Mouse (Mus musculus) heart, postnatal 0 days (tissue): ENCODE data around the gene Rpsa. TPM values are rescaled to one million over a fixed set of nuclear protein-coding genes. Genes with fewer than 3 reads are reported as not detected.

Experiments used
- ATAC-seq: fragments of 200-750 bp; cut with Nextera tagmentation; 2 replicates; pipeline ENCODE4 v1.8.0; 2017; ENCODE audit warnings: low read depth, moderate number of reproducible peaks, moderate library complexity; ENCODE audit not compliant: insufficient read depth
- DNase-seq: peaks from one replicate; pipeline ENCODE4 v3.0.0-alpha.2; 2016; ENCODE audit warnings: low spot score
- H3K27ac ChIP-seq: fragments of 300-500 bp; sonication (generic); 2 replicates; pipeline ENCODE4 v1.5.1; 2014; ENCODE audit warnings: low read depth, mild to moderate bottlenecking
- H3K27me3 ChIP-seq: fragments of 300-500 bp; sonication (generic); 2 replicates; pipeline ENCODE4 v1.6.1; 2014; ENCODE audit warnings: low read length, mixed read lengths; ENCODE audit not compliant: control insufficient read depth, insufficient read depth
- H3K36me3 ChIP-seq: fragments of 300-500 bp; sonication (generic); replicated peaks from 2 replicates; pipeline ENCODE4 v1.6.1; 2014; ENCODE audit warnings: low read length, mixed read lengths; ENCODE audit not compliant: control insufficient read depth, insufficient read depth
- H3K4me1 ChIP-seq: fragments of 300-500 bp; sonication (generic); 2 replicates; pipeline ENCODE4 v1.6.1; 2014; ENCODE audit warnings: antibody characterized with exemption; ENCODE audit not compliant: control insufficient read depth, insufficient read depth
- H3K4me2 ChIP-seq: fragments of 300-500 bp; sonication (generic); 2 replicates; pipeline ENCODE4 v1.6.1; 2014; ENCODE audit warnings: low read depth, mild to moderate bottlenecking, low read length, moderate library complexity
- H3K4me3 ChIP-seq: fragments of 300-500 bp; sonication (generic); 2 replicates; pipeline ENCODE4 v1.5.1; 2014; ENCODE audit warnings: low read depth, low read length
- H3K9ac ChIP-seq: fragments of 300-500 bp; sonication (generic); replicated peaks from 2 replicates; pipeline ENCODE4 v1.6.1; 2014; ENCODE audit warnings: low read depth, low read length, mixed read lengths
- H3K9me3 ChIP-seq: fragments of 300-500 bp; sonication (generic); replicated peaks from 2 replicates; pipeline ENCODE4 v1.6.1; 2016; ENCODE audit warnings: low read length; ENCODE audit not compliant: control insufficient read depth
- CTCF ChIP-seq: IDR thresholded peaks from 2 replicates; pipeline ENCODE4 v1.5.1; 2016; ENCODE audit warnings: antibody characterized with exemption, control low read depth, low read depth
- EP300 ChIP-seq: IDR thresholded peaks from 2 replicates; pipeline ENCODE4 v1.6.1; 2016; ENCODE audit warnings: antibody characterized with exemption, low read depth
- WGBS: fragments of 180-500 bp; shearing (Covaris S2); extraction: QIAGEN DNeasy Blood & Tissue Kit; methylation state at CpG from one replicate; pipeline ENCODE4 v1.1.7; 2014; 5-methylcytosine and 5-hydroxymethylcytosine counted together
- polyA plus RNA-seq: library from polyadenylated mRNA; unstranded; fragments of >200 nt; fragmentation: Nextera tagmentation; extraction: Ambion mirVana; gene quantifications from 2 replicates; pipeline ENCODE4 v1.2.1, GENCODE M21; 2015
- total RNA-seq: library from RNA; depleted of rRNA; stranded (reverse); fragments of >200 nt; gene quantifications from 2 replicates; pipeline ENCODE4 v1.2.3, GENCODE M21; 2014; ENCODE audit warnings: low replicate concordance

Gene Rpsa
- total and polyA plus RNA-seq, 2 experiments from 2014 or later, result 572 to 1,728 TPM

DNA sequence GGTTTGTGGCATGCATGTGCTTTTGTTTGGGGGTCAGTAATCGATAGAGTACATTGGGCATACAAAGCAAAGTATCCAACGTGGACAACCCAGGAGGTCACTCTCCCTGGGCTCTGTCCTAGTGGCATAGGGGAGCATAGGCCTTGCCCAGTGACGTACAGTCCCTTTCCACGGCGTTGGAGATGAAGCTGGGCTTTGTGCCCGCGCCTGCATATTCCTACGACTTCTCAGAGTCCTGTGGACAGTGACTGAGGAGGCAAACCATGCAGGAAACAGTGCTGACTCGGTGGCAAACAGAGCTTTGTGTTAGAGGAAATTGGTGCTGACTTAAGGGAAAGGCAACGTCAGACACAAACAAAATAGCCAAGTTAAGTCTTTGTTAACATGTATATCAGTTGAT is 1.8 kb downstream of the Rpsa start:
- Histone ChIP-seq H3K4me2 (peak overlapping the region; percentile 80), H3K27ac (no peak overlapping the region), H3K9me3 (no peaks in the 10 kb centered on the region), H3K9ac (no peak overlapping the region), H3K27me3 (no peaks in the 10 kb centered on the region), H3K4me3 (peak overlapping the region; percentile 79; the same call in 1 of the 2 replicates), H3K36me3 (peaks cover 42% of the 10 kb centered on the region), H3K4me1 (peaks cover 15% of the 10 kb centered on the region)
- no peak for TF ChIP-seq EP300
- no peak for TF ChIP-seq CTCF
- DNase-seq, result no peak
- ATAC-seq, result no peak
- 57% methylated on average over 10 of the region's 10 CpGs for WGBS

DNA sequence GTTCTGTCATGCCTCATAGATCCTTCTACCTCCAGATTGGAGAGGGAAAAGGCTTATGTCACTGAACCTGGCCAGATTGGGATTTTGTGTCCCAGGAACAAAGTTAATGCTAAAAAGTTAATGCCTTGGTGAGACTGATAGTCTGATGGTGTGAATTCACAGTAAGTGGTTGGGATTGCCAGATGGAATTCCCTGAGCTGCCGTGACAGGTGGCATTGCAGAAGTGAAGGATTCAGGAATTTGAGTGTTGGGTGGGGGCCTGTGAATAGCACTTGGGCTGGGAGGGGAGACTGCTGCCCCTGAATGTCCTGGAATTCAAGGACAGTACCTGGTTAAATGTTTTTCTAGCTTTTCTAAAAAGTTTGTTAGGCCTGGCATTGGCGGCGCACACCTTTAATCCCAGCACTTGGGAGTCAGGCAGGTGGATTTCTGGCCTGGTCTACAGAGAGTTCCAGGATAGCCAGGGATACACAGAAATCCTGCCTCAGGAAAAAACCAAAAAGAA is 4.3 kb downstream of the Rpsa start:
- Histone ChIP-seq H3K4me2 (no peak overlapping the region), H3K4me1 (peaks cover 14% of the 10 kb centered on the region), H3K27me3 (no peaks in the 10 kb centered on the region), H3K9ac (no peak overlapping the region), H3K27ac (no peak overlapping the region), H3K4me3 (no peak overlapping the region), H3K36me3 (peaks cover 40% of the 10 kb centered on the region), H3K9me3 (no peaks in the 10 kb centered on the region)
- TF ChIP-seq CTCF, result no peak
- no peak for TF ChIP-seq EP300
- ATAC-seq, result no peak
- 80% methylated on average over 3 of the region's 3 CpGs for WGBS
- no peak for DNase-seq

DNA sequence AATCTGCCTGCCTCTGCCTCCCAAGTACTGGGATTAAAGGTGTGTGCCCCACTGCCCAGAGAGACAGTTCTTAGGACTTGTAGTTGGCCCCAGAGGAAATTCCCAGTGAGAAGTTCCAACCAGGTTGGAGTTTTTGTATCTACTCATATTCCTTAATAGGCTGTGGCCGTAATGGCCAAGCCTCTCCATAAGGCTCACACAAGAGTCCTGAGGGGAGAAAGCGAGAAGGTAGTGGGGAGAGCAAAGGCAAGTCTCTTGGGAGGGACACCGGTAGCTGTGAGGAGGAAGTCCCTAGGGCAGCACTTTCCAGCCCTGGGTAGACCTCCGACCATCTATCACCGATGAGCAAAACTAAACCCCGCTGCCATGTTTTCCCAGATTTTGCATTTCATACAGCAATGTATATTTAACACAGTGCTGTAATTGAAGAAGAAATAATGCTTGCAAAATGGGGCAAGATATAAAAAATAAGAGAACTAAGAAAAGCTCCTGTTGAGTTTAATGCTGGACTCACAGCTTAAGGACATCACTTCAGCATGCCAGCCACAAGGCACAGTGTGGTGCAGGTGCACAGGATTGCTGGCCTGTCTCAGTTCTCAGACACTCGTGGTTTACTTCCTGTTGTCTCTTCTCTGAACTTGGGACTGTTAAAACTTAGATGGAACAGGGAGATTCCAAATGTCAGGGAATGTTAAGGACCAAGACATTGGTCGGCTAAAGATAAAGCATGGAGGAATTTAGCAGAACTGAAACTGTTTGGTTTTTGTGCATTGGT is 5.7 kb downstream of the Rpsa start:
- TF ChIP-seq CTCF, result no peak
- TF ChIP-seq EP300, result no peak
- H3K4me3 ChIP-seq, result no peak overlapping the region
- WGBS, result 37% methylated on average over 8 of the region's 8 CpGs

DNA sequence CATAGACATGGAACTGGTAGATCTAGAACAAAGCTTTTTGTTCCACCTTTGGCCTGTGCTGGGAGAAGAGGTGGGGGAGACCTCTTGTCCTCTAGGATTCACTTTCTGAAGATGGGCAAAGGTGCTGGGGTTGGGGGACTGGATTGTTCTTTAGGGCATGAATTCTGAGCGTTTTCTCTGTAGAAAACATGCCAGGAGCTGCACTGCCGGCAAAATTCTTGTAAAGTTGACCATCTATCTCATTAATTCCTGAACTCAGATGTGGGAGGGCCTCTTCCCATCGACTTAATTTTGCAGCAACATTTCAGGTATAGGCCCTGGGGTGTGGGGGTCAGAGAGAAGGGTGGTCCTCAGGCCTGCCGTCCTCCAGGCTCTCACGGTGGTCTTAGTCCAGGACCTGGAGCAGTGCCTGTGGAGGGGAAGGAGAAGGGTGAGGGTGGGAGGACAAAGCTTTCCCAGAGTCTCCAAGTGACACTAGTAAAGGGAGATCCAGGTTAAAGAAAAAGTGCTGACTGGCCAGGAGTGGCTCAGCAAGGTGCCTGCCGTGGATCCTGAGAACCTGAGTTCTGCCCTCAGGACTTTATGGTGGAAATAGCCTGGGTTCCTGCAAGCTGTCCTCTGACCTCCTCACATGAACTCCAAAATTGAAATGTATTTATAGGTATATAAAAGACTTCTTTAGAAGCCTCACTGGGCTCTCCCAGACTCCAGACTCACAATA is 6.4 kb downstream of the Rpsa start:
- no peak overlapping the region for H3K4me3 ChIP-seq
- H3K36me3 ChIP-seq, result peaks cover 40% of the 10 kb centered on the region
- DNase-seq, result no peak
- TF ChIP-seq CTCF (no peak), EP300 (no peak)
- H3K9me3 ChIP-seq, result no peaks in the 10 kb centered on the region
- H3K27ac ChIP-seq, result no peak overlapping the region
- WGBS, result 46% methylated on average over 6 of the region's 6 CpGs
- H3K4me2 ChIP-seq, result no peak overlapping the region
- H3K9ac ChIP-seq, result no peak overlapping the region
- no peaks in the 10 kb centered on the region for H3K27me3 ChIP-seq
- peaks cover 4% of the 10 kb centered on the region; the same call in 1 of the 2 replicates for H3K4me1 ChIP-seq
- ATAC-seq, result no peak

More for the DNA sequence above, 5.7 kb downstream of the Rpsa start:
- H3K27ac ChIP-seq, result no peak overlapping the region
- peaks cover 40% of the 10 kb centered on the region for H3K36me3 ChIP-seq
- H3K27me3 ChIP-seq, result no peaks in the 10 kb centered on the region
- H3K4me1 ChIP-seq, result peaks cover 12% of the 10 kb centered on the region
- H3K9me3 ChIP-seq, result no peaks in the 10 kb centered on the region
- H3K4me2 ChIP-seq, result no peak overlapping the region
- no peak for DNase-seq
- H3K9ac ChIP-seq, result no peak overlapping the region
- no peak for ATAC-seq

GRCm38 (mm10) chr9:120134529-120135160 is 7.2 kb downstream of the Rpsa start:
- WGBS, result 73% methylated on average over 13 of the region's 13 CpGs
- H3K27me3 ChIP-seq, result no peaks in the 10 kb centered on the region
- no peak overlapping the region for H3K27ac ChIP-seq
- ATAC-seq (no peak), DNase-seq (no peak)
- no peak overlapping the region for H3K9ac ChIP-seq
- TF ChIP-seq EP300 (no peak), CTCF (no peak)
- no peaks in the 10 kb centered on the region for H3K9me3 ChIP-seq
- H3K4me2 ChIP-seq, result no peak overlapping the region
- H3K4me1 ChIP-seq, result no peaks in the 10 kb centered on the region
- H3K36me3 ChIP-seq, result peaks cover 32% of the 10 kb centered on the region
- H3K4me3 ChIP-seq, result no peak overlapping the region
